ENCODE assay signal across 25 mouse cellular contexts in the genomic region with DNA sequence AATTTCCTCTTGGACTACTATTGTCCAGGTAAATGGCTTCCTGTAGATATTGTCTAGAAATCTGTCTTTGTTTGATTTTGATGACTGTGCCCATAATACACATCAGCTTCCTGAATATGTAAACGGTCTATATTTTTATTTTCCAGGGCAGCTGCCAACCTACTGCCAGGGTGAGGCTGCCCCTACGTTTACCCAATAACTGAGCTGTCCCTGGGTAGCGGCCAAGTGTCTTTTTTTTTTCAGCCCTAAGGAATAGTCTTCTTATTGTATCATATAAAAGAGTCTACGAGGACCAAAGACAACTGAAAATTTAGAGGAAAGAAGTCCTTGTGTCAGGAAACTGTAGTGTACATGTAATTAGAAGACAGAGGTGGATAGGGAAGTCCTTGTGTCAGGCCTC.
DNase-seq lines count a peak whose midpoint lies in the region; TF ChIP-seq lines count a peak whose summit lies in the region.
"Had no signal": no experiment of that assay in that cellular context is flagged by ENCODE, and none has a peak within 500 bp of the region (broad histone marks: within the 10 kb centered on the region; RNA-seq: fewer than 3 reads in every experiment).

No protein-coding gene starts in this region.

- 23% methylated on average over 4 of the region's 4 CpGs for WGBS in small intestine, adult 2 months

- TF ChIP-seq POLR2A in small intestine, adult 2 months (IDR thresholded peaks at IDR 0.05; ENCODE audit: low read depth, low read length): no peak

- H3K27me3 ChIP-seq in small intestine, adult 2 months (ENCODE audit: control insufficient read depth, insufficient read depth, low read length): no peaks in the 10 kb centered on the region
- H3K27me3 ChIP-seq: CH12.LX; embryonic facial prominence, embryonic 13.5 days; embryonic facial prominence, embryonic 15.5 days; forebrain, embryonic 13.5 days; forebrain, embryonic 15.5 days; Patski had no signal

- H3K36me3 ChIP-seq in small intestine, adult 2 months (ENCODE audit: control insufficient read depth, insufficient read depth, low read length): no peaks in the 10 kb centered on the region
- H3K36me3 ChIP-seq: embryonic facial prominence, embryonic 13.5 days; embryonic facial prominence, embryonic 15.5 days; forebrain, embryonic 15.5 days; G1E had no signal

- H3K4me1 ChIP-seq in small intestine, adult 2 months (ENCODE audit: control insufficient read depth, insufficient read depth, insufficient read length, low read length): peaks cover 4% of the 10 kb centered on the region; the same call in 1 of the 2 replicates
- H3K4me1 ChIP-seq: embryonic facial prominence, embryonic 13.5 days; embryonic facial prominence, embryonic 15.5 days; forebrain, embryonic 13.5 days; forebrain, embryonic 15.5 days had no signal

- H3K4me3 ChIP-seq in small intestine, adult 2 months (ENCODE audit: low read depth, low read length): no peak overlapping the region
- H3K4me3 ChIP-seq: embryonic facial prominence, embryonic 13.5 days; embryonic facial prominence, embryonic 15.5 days; erythroblast, embryonic 14.5 days; forebrain, embryonic 13.5 days; forebrain, embryonic 15.5 days had no signal

- TF ChIP-seq CTCF in small intestine, adult 2 months (IDR thresholded peaks at IDR 0.05; ENCODE audit: extremely low read depth, insufficient read length, insufficient replicate concordance, low read depth, low read length): no peak

- peak overlapping the region; percentile 14; the same call in 1 of the 2 replicates for H3K27ac ChIP-seq in small intestine, adult 2 months (ENCODE audit: insufficient read depth, low read depth, low read length)
- H3K27ac ChIP-seq: embryonic facial prominence, embryonic 13.5 days; embryonic facial prominence, embryonic 15.5 days; forebrain, embryonic 13.5 days; forebrain, embryonic 15.5 days had no signal

- DNase-seq in adrenal gland, postnatal 10 days: peak; percentile 8
- DNase-seq in adrenal gland, adult (ENCODE audit: inconsistent age in 2 of 2, low spot score in 1 of 2): no peak
- peak; percentile 10 for DNase-seq in lung, postnatal 14 days
- no peak for DNase-seq in lung, postnatal 36 days
- no peak for DNase-seq in right cerebral cortex, postnatal 4 days
- DNase-seq: adrenal gland, adult 8-10 months; adrenal gland, postnatal 25 days; B cell, adult 2 months; cerebellum, adult 11 months; cerebellum, adult 18-20 months; cerebellum, adult 8-10 months; cerebellum, adult 9-11 months; cerebellum, postnatal 14 days; cerebellum, postnatal 36 days; embryo, embryonic 11 days; forebrain, postnatal 0 days had no signal

Comparison
In these comparisons a context has a peak if more than half of its experiments do, and no peak if none do; other contexts are left out.
1. DNase-seq: peak in adrenal gland, postnatal 10 days (single experiment) and lung, postnatal 14 days (single experiment); none in adrenal gland, adult (0 of 2), lung, postnatal 36 days (single experiment) and right cerebral cortex, postnatal 4 days (single experiment).